11 mouse cellular contexts compared by ENCODE assay signal in the genomic region with DNA sequence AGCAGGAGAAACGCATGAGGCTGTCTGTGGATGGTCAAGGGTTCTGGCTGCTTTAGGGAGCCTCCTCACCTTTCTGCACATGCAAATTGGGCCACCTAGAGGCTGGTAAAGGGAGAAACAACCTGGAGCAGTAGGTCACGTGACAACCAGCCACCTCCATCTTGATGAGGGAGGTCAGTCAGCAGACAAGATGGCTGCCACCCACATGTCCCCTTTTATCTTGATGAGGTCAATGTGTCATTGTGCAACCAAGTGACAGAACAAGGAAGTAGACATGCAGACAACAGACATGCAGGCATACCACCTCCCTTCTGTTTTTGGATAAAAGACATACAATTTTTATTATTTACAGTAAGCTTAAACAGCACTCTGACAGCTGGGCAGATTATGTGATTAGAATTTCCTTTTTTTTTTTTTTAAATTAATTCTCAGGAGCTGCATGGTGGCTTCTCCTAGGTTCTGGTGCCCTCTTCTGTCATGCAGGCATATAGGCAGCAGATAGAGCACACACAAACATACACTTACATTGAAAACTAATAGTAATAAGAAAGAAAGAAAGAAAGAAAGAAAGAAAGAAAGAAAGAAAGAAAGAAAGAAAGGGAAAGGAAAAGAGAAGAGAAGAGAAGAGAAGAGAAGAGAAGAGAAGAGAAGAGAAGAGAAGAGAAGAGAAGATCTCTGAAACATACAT. TPM values are rescaled to one million over a fixed set of nuclear protein-coding genes. Genes with fewer than 3 reads are reported as not detected.
DNase-seq lines count a peak whose midpoint lies in the region; ATAC-seq and TF ChIP-seq lines count a peak whose summit lies in the region.
"Had no signal": no experiment of that assay in that cellular context is flagged by ENCODE, and none has a peak within 500 bp of the region (broad histone marks: within the 10 kb centered on the region; RNA-seq: fewer than 3 reads in every experiment).

No protein-coding gene starts in this region.

- 83% methylated on average over 2 of the region's 2 CpGs for WGBS in kidney, embryonic 15.5 days
- WGBS in midbrain, postnatal 0 days: 90% methylated on average over 2 of the region's 2 CpGs

- intact Hi-C loops in left cerebral cortex, postnatal 36 days (cut with DNase I): loop anchor here (2.0 kb wide), 1 partner anchor 15 kb away; no protein-coding TSS in a partner anchor

- no peak for ATAC-seq in kidney, embryonic 15.5 days (replicated peaks; ENCODE audit: low FRiP score)
- ATAC-seq in midbrain, postnatal 0 days (ENCODE audit: low FRiP score): no peak
- no peak for ATAC-seq in inflammation-experienced regulatory T-cells, adult 6 months

- no peaks in the 10 kb centered on the region for H3K4me1 ChIP-seq in kidney, embryonic 15.5 days
- H3K4me1 ChIP-seq in ES-E14 (ENCODE audit: control insufficient read depth in 2 of 2, insufficient read depth in 2 of 2, low read length in 2 of 2, poor library complexity in 1 of 2): no peaks in the 10 kb centered on the region
- H3K4me1 ChIP-seq in midbrain, postnatal 0 days (ENCODE audit: insufficient read depth, low read length): no peaks in the 10 kb centered on the region
- H3K4me1 ChIP-seq: megakaryocyte, embryonic 14.5 days had no signal

- TF ChIP-seq CTCF in midbrain, postnatal 0 days (IDR thresholded peaks at IDR 0.05): peak; percentile 3; the same call in 1 of the 2 replicates

- no peaks in the 10 kb centered on the region for H3K9me3 ChIP-seq in kidney, embryonic 15.5 days (replicated peaks)
- no peaks in the 10 kb centered on the region for H3K9me3 ChIP-seq in ES-E14 (ENCODE audit: control insufficient read depth, insufficient read depth, low read depth, low read length)
- H3K9me3 ChIP-seq in midbrain, postnatal 0 days (ENCODE audit: low read length): no peaks in the 10 kb centered on the region
- H3K9me3 ChIP-seq: megakaryocyte, embryonic 14.5 days had no signal

- no peak overlapping the region for H3K27ac ChIP-seq in kidney, embryonic 15.5 days
- H3K27ac ChIP-seq in ES-E14 (ENCODE audit: insufficient read depth, low read depth, low read length, poor library complexity, severe bottlenecking): peak overlapping the region; percentile 35; the same call in 1 of the 2 replicates
- no peak overlapping the region for H3K27ac ChIP-seq in midbrain, postnatal 0 days (ENCODE audit: low read depth, low read length)
- H3K27ac ChIP-seq: gastrocnemius, adult 2 months had no signal

- no peaks in the 10 kb centered on the region for H3K27me3 ChIP-seq in kidney, embryonic 15.5 days
- H3K27me3 ChIP-seq in midbrain, postnatal 0 days (ENCODE audit: insufficient read depth, low read length): no peaks in the 10 kb centered on the region
- H3K27me3 ChIP-seq: megakaryocyte, embryonic 14.5 days had no signal

- in situ Hi-C loops in ES-E14 (cut with MboI; ENCODE audit: low sequenced_read_pairs in 2 of 2, unreplicated experiment in 2 of 2): no loop called here

- peak; percentile 48 for DNase-seq in kidney, postnatal 14 days
- DNase-seq in ES-E14 (ENCODE audit: low read depth, low spot score): peak; percentile 100
- DNase-seq in c-Kit-negative CD71-positive TER-119-positive erythroid progenitor cells, embryonic 14.5 days (ENCODE audit: low read depth, low spot score): peak; percentile 68
- peak; percentile 7 for DNase-seq in midbrain, postnatal 0 days (ENCODE audit: low spot score)
- DNase-seq in left cerebral cortex, postnatal 36 days (ENCODE audit: low spot score in 2 of 2): no peak
- DNase-seq in kidney, adult 9 months: no peak
- DNase-seq: gastrocnemius, adult 2 months; kidney, postnatal 25 days had no signal

- H3K36me3 ChIP-seq in kidney, embryonic 15.5 days: no peaks in the 10 kb centered on the region
- H3K36me3 ChIP-seq in ES-E14 (ENCODE audit: control insufficient read depth, insufficient read depth, low read length, poor library complexity, severe bottlenecking): no peaks in the 10 kb centered on the region
- H3K36me3 ChIP-seq in midbrain, postnatal 0 days (ENCODE audit: insufficient read depth, low read length): no peaks in the 10 kb centered on the region

- H3K4me3 ChIP-seq in kidney, embryonic 15.5 days (replicated peaks): no peak overlapping the region
- H3K4me3 ChIP-seq in ES-E14 (ENCODE audit: insufficient read depth in 1 of 2, low read depth in 1 of 2, low read length in 2 of 2, poor library complexity in 1 of 2, severe bottlenecking in 1 of 2): no peak overlapping the region
- H3K4me3 ChIP-seq in midbrain, postnatal 0 days (ENCODE audit: low read depth, low read length): no peak overlapping the region
- H3K4me3 ChIP-seq: gastrocnemius, adult 2 months; megakaryocyte, embryonic 14.5 days had no signal

- H3K9ac ChIP-seq in kidney, embryonic 15.5 days: no peak overlapping the region
- no peak overlapping the region; the same call in 1 of the 2 replicates for H3K9ac ChIP-seq in ES-E14 (ENCODE audit: insufficient read depth, low read depth, low read length, poor library complexity, severe bottlenecking)
- no peak overlapping the region for H3K9ac ChIP-seq in midbrain, postnatal 0 days (replicated peaks; ENCODE audit: low read length, poor library complexity, severe bottlenecking)

- H3K4me2 ChIP-seq in kidney, embryonic 15.5 days: no peak overlapping the region
- no peak overlapping the region for H3K4me2 ChIP-seq in midbrain, postnatal 0 days (ENCODE audit: low read depth, low read length, poor library complexity, severe bottlenecking)

TF ChIP-seq in ES-E14, 5 proteins besides CTCF, POLR2A, EP300 and RAD21:
- TF ChIP-seq CHD2 (IDR thresholded peaks at IDR 0.05; ENCODE audit: low read depth, low read length) (no peak), ZC3H11A (IDR thresholded peaks at IDR 0.05; ENCODE audit: borderline replicate concordance, low read depth, low read length) (peak; percentile 56; the same call in 1 of the 2 replicates)

RNA-seq across cellular contexts. Expression of a gene that starts 58.9 kb away (rescaled TPM):
- polyA plus RNA-seq in kidney, embryonic 15.5 days (2015; fragmentation: Nextera tagmentation; extraction: Ambion mirVana): not detected in 2 replicates
- not detected in 2 replicates for total RNA-seq in ES-E14 (2012; rRNA removed)
- not detected in 2 replicates for total RNA-seq in midbrain, postnatal 0 days (2014; rRNA removed)
- not detected in 2 replicates for polyA plus RNA-seq in midbrain, postnatal 0 days (2015; fragmentation: Nextera tagmentation; extraction: Ambion mirVana)
- polyA plus RNA-seq in inflammation-experienced regulatory T-cells, adult 6 months (2017; shearing (Covaris generic)): under 1 TPM in 2 of 3 experiments, not detected in 1; 0.07 to 0.14 TPM
- total RNA-seq in left cerebral cortex, postnatal 36 days (2021): not detected
- total RNA-seq: gastrocnemius, adult 2 months had no signal

Comparison
In these comparisons a context has a peak if more than half of its experiments do, and no peak if none do; other contexts are left out.
1. DNase-seq: peak in kidney, postnatal 14 days (single experiment), ES-E14 (single experiment), c-Kit-negative CD71-positive TER-119-positive erythroid progenitor cells, embryonic 14.5 days (single experiment) and midbrain, postnatal 0 days (single experiment); none in left cerebral cortex, postnatal 36 days (0 of 2) and kidney, adult 9 months (single experiment).